Mouse (Mus musculus) hindbrain, embryonic 15.5 days (tissue): ENCODE data around the gene Crkl. TPM values are rescaled to one million over a fixed set of nuclear protein-coding genes. Genes with fewer than 3 reads are reported as not detected.
A peak's percentile ranks its signal among the peaks of the same experiment; 100 is the strongest.

Source experiments
- ATAC-seq: fragments of 200-750 bp; cut with Nextera tagmentation; 2 replicates; pipeline ENCODE4 v1.8.0; 2017; ENCODE audit warnings: low read depth, moderate number of reproducible peaks, moderate TSS enrichment; ENCODE audit not compliant: low FRiP score
- H3K27ac ChIP-seq: fragments of 300-500 bp; sonication (generic); replicated peaks from 2 replicates; pipeline ENCODE4 v1.5.1; 2015; ENCODE audit warnings: mild to moderate bottlenecking, inconsistent platforms
- H3K27me3 ChIP-seq: fragments of 300-500 bp; sonication (generic); 2 replicates; pipeline ENCODE4 v1.6.1; 2015; ENCODE audit warnings: control low read depth, inconsistent platforms
- H3K36me3 ChIP-seq: fragments of 300-500 bp; sonication (generic); 2 replicates; pipeline ENCODE4 v1.6.1; 2015; ENCODE audit warnings: control low read depth, inconsistent platforms
- H3K4me1 ChIP-seq: fragments of 300-500 bp; sonication (generic); replicated peaks from 2 replicates; pipeline ENCODE4 v1.6.1; 2015; ENCODE audit warnings: control low read depth, inconsistent platforms
- H3K4me2 ChIP-seq: fragments of 300-500 bp; sonication (generic); 2 replicates; pipeline ENCODE4 v1.6.1; 2015; ENCODE audit warnings: moderate library complexity, mild to moderate bottlenecking, inconsistent platforms
- H3K4me3 ChIP-seq: fragments of 300-500 bp; sonication (generic); 2 replicates; pipeline ENCODE4 v1.5.1; 2015; ENCODE audit warnings: mild to moderate bottlenecking, inconsistent platforms
- H3K9ac ChIP-seq: fragments of 300-500 bp; sonication (generic); 2 replicates; pipeline ENCODE4 v1.6.1; 2015; ENCODE audit warnings: inconsistent platforms
- H3K9me3 ChIP-seq: fragments of 300-500 bp; sonication (generic); 2 replicates; pipeline ENCODE4 v1.6.1; 2016; ENCODE audit warnings: control low read depth, inconsistent platforms
- WGBS: fragments of 180-500 bp; shearing (Covaris S2); methylation state at CpG from one replicate; pipeline ENCODE4 v1.1.7; 2015; 5-methylcytosine and 5-hydroxymethylcytosine counted together
- polyA plus RNA-seq: library from polyadenylated mRNA; unstranded; fragments of >200 nt; fragmentation: Nextera tagmentation; extraction: Ambion mirVana; gene quantifications from 2 replicates; pipeline ENCODE4 v1.2.1, GENCODE M21; 2015

The Crkl gene
- 79.6 and 85.2 TPM in 2 replicates for polyA plus RNA-seq

DNA sequence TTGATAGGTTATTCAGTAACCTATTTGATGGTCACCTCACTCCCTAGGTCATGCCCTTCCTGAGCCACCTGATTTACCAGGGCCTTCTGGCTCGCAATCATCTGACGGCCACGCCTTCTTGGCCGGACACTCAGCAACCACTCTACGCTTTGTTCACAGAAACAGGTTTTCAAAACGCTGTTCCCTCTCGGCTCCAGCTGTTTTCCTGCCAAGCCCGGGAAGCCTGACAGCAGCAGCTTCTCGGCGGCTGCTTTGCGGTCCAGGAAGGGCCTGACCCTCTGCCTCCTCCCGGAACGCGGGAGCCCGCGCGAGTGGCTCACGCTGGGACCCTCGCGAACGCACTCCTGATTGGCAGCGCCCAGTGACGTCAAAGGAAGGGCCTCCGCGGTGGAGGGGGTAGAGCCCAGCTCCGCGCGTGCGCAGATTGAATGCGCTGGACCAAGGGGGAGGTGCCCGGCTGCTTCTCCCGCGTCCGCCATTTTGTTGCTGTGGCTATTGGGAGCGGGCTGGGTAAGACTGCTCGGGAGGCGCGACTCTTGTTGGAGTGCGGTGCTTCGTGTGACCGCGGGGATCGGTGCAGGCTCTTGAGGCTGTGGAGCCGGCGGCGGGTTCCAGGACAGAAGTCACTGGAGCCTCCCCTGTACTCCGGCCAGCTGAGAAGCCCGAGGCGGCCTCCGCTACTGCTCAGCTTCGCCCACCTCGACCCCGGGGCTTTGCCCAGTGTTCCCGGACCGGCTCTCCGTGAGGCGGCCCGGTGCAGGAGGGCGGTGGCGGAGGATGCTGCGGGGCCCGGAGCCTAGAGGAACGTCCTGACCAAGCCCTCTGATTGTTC, at the start of gene Crkl:
Crkl (plus strand) TSS at position 447 of the 832 bp plus-strand sequence.
- peaks cover 30% of the 10 kb centered on the region for H3K4me1 ChIP-seq
- H3K36me3 ChIP-seq, result 0 out of 2 replicates have a peak, but pooled peaks cover 9% of the 10 kb centered on the region
- H3K9me3 ChIP-seq, result no peaks in the 10 kb centered on the region
- ATAC-seq, result peak; percentile 96
- 0% methylated on average over 63 of the region's 63 CpGs for WGBS
- H3K4me3 ChIP-seq, result peak within 1 kb of the TSS; percentile 73
- H3K27me3 ChIP-seq, result no peaks in the 10 kb centered on the region
- H3K9ac ChIP-seq, result peak within 1 kb of the TSS; percentile 82
- peak within 1 kb of the TSS; percentile 97 for H3K27ac ChIP-seq
- peak within 1 kb of the TSS; percentile 84 for H3K4me2 ChIP-seq

DNA sequence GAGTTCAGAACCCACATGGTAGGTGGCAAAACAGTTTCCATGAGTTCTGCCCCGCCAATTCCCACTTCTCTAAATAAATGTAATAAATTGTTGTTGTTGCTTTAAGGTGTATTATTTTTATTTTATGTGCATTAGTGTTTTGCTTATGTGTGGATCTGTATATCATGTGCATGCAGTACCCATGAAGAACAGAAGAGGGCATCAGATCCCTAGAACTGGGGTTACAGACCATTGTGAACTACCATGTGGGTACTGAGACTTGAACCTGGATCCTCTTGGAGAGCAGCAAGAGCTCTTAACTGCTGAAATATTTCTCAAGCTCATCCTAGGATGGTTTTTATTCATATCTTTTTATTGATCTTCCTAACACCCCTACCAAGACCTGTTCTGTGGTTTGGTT, 48.9 kb upstream of the Crkl start:
- Histone ChIP-seq H3K9ac (no peak overlapping the region), H3K27ac (no peak overlapping the region), H3K4me1 (peaks cover 35% of the 10 kb centered on the region), H3K36me3 (peaks cover 10% of the 10 kb centered on the region; the same call in 1 of the 2 replicates), H3K4me2 (no peak overlapping the region), H3K27me3 (no peaks in the 10 kb centered on the region), H3K9me3 (no peaks in the 10 kb centered on the region), H3K4me3 (no peak overlapping the region)
- WGBS, result 73% methylated on average over 1 of the region's 1 CpGs
- no peak for ATAC-seq

DNA sequence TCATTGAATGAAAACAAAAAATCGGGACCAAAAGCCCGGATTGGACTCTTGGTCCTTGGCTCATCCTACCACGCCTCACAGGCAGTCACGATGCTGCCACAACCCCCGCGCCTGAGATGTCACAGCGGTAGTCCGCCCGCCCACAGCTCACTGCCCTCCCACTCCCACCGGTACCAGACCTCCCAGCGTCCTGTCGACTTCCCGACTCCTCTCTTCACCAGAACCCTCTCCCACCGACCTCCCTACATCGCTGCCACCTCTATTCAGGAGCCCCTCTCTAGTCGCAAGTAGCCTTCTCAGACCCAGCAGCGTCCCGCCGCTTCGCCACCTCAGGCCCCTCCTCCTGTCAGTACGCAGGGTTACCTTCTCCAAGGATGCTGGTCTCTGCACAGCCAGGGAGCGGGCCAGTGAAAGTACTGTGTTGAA, 46.5 kb upstream of the Crkl start:
- H3K27me3 ChIP-seq, result no peaks in the 10 kb centered on the region
- peak overlapping the region; percentile 69 for H3K4me3 ChIP-seq
- H3K4me2 ChIP-seq, result peak overlapping the region; percentile 53
- WGBS, result 0% methylated on average over 22 of the region's 22 CpGs
- peaks cover 10% of the 10 kb centered on the region; the same call in 1 of the 2 replicates for H3K36me3 ChIP-seq
- no peaks in the 10 kb centered on the region for H3K9me3 ChIP-seq
- peak overlapping the region; percentile 87 for H3K27ac ChIP-seq
- ATAC-seq, result peak; percentile 88
- peaks cover 41% of the 10 kb centered on the region for H3K4me1 ChIP-seq
- peak overlapping the region; percentile 68 for H3K9ac ChIP-seq

DNA sequence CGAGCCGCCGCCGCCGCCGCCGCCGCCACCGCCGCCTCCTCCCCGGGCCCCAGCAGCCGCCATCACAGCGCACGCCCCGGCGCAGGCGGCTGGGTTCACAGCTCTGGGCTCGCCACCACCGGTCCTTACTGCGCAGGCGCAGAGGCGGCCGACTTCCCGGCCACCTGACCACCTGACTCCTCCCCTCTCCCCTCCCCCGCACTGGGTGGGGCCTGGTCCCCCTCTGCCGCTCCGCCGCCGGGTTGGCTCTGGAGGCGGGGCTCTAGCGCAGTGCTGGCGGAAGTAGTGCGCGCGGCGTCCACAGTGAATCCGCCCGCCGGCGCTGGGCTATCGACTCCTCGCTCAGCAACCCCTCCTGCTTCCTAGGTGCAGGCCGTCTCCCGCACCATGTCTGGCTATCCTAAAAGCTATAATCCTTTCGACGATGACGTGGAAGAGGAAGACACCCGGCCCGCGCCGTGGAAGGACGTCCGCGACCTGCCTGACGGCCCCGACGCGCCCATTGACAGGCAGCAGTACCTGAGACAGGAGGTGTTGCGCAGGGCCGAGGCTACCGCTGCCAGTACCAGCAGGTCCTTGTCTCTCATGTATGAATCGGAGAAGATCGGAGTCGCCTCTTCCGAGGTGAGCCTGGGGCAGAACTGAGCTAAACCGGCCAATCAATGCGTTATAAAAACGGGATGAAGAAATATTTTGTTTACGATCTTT, 45.9 kb upstream of the Crkl start, which contains the start of the genes Snap29 and Pi4ka:
Snap29 (plus strand) TSS at position 251 of the 708 bp plus-strand sequence.
Pi4ka (minus strand) TSS at position 579 of the 708 bp plus-strand sequence.
- H3K4me1 ChIP-seq, result peaks cover 41% of the 10 kb centered on the region
- 1% methylated on average over 66 of the region's 69 CpGs for WGBS

DNA sequence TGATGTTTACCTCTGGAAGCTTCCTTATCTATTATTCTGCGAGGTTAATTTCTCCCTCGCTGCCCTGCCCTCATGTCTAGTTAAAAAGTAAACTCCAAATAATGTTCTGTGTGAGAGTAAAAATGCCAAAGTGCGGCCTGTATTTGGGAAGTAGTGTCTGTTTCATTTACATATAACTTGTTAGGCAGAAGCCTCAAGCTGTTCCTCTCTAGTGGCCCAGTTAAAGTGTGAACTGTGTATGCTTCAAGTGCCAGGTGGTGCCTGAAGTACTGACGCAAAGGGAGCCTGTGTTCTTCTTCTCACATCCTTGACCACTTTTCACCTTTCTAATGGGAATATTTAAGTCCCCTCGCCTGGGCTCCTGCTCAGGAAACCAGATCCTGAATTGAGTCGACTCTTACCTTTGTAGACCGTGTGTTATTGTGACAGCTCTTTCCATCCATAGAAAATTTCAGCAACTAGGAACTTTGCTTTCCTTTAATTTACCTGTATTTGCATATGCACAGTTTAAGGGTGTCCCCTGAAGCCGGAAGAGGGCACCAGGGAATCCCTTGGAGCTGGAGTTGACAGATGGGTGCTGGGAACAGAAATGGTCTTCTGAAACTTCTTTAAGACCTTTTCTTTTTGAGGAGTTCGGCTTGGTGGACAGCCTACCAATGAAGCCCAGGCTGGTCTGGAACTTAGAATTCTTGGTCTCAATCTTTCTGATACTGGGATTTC, 45.1 kb upstream of the Crkl start:
- Histone ChIP-seq H3K4me2 (peak overlapping the region; percentile 63), H3K9ac (peak overlapping the region; percentile 72), H3K36me3 (peaks cover 10% of the 10 kb centered on the region; the same call in 1 of the 2 replicates), H3K9me3 (no peaks in the 10 kb centered on the region), H3K4me3 (peak overlapping the region; percentile 69), H3K27me3 (no peaks in the 10 kb centered on the region), H3K4me1 (peaks cover 37% of the 10 kb centered on the region), H3K27ac (peak overlapping the region; percentile 85; the same call in 1 of the 2 replicates)
- ATAC-seq, result no peak
- 40% methylated on average over 9 of the region's 9 CpGs for WGBS

More for the DNA sequence above, 45.9 kb upstream of the Crkl start, which contains the start of the genes Snap29 and Pi4ka:
- H3K36me3 ChIP-seq, result peaks cover 10% of the 10 kb centered on the region; the same call in 1 of the 2 replicates
- H3K9ac ChIP-seq, result peak within 1 kb of the TSS; percentile 72
- no peaks in the 10 kb centered on the region for H3K27me3 ChIP-seq
- peak within 1 kb of the TSS; percentile 63 for H3K4me2 ChIP-seq
- H3K27ac ChIP-seq, result peak within 1 kb of the TSS; percentile 87
- peak within 1 kb of the TSS; percentile 69 for H3K4me3 ChIP-seq
- no peaks in the 10 kb centered on the region for H3K9me3 ChIP-seq
- ATAC-seq, result peak; percentile 98

DNA sequence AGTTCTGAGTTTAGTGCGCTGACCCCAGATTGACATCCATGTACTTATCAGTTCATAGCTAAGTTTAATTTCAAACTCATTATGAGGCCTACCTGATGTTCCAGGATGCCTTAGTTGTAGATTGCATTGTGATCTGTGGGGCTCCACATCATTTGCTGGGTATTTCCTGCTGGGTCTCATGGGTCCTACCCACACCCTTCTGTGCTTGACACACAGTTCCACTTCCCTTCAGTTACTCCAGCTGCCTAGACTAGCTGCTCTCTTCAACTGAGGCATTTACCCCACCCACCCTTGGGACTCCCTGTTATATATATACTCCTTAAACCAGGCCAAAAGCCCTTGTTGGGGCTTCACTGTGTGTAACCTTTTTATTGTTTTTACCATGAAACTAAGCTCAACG, 42.7 kb upstream of the Crkl start:
- no peak overlapping the region for H3K4me2 ChIP-seq
- no peak overlapping the region for H3K9ac ChIP-seq
- ATAC-seq, result no peak
- no peaks in the 10 kb centered on the region for H3K36me3 ChIP-seq
- WGBS, result 89% methylated on average over 2 of the region's 2 CpGs
- H3K27me3 ChIP-seq, result no peaks in the 10 kb centered on the region
- H3K4me3 ChIP-seq, result no peak overlapping the region
- no peak overlapping the region for H3K27ac ChIP-seq
- H3K4me1 ChIP-seq, result peaks cover 32% of the 10 kb centered on the region
- no peaks in the 10 kb centered on the region for H3K9me3 ChIP-seq

DNA sequence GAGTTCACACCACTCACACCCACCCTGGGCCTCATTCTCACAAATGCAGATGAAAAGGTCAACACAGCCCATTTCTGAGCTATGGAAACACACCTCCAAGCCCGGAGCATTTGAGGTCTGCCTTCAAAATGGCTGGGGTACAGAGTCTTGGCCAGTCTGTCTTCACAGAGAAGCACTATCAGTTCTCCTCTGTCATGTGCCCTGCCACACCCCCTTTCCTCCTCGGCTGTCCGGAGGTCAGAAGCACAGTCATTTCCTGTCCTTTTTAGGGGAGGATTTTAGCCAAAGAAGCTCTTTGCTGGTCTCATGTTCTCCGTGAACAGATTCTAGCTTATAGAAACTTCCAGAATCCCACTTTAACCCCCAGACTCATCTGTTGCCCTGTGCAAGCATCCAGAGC, 41.6 kb upstream of the Crkl start:
- H3K9me3 ChIP-seq, result no peaks in the 10 kb centered on the region
- 74% methylated on average over 4 of the region's 4 CpGs for WGBS
- ATAC-seq, result no peak
- H3K4me3 ChIP-seq, result no peak overlapping the region
- H3K36me3 ChIP-seq, result no peaks in the 10 kb centered on the region
- no peak overlapping the region for H3K4me2 ChIP-seq
- no peak overlapping the region for H3K9ac ChIP-seq
- H3K27ac ChIP-seq, result no peak overlapping the region
- peaks cover 22% of the 10 kb centered on the region for H3K4me1 ChIP-seq
- H3K27me3 ChIP-seq, result no peaks in the 10 kb centered on the region

DNA sequence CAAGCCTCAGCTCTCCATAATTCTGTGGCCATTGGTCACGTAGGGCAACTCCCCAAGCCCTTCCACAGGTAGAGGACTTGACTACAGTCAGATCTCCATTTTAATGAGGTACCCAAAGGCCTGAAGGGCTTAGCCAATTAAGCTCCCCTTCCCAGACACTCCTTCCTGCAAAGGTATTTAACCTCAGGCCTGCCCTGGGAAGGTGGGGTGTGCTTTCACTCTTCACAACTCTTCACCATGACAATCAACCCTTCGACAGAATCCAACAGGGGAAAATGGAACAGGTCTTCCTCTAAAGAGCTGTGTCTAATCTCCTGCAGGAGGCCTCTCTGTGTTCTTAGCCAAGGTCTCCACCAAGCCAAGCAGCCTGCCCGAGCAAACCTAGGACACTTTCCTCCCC, 28.8 kb upstream of the Crkl start:
- H3K4me1 ChIP-seq, result no peaks in the 10 kb centered on the region
- no peak for ATAC-seq
- H3K4me2 ChIP-seq, result no peak overlapping the region
- H3K9me3 ChIP-seq, result no peaks in the 10 kb centered on the region
- H3K9ac ChIP-seq, result no peak overlapping the region
- peaks cover 58% of the 10 kb centered on the region for H3K36me3 ChIP-seq
- H3K27ac ChIP-seq, result no peak overlapping the region
- 78% methylated on average over 3 of the region's 3 CpGs for WGBS
- H3K27me3 ChIP-seq, result no peaks in the 10 kb centered on the region
- H3K4me3 ChIP-seq, result no peak overlapping the region

DNA sequence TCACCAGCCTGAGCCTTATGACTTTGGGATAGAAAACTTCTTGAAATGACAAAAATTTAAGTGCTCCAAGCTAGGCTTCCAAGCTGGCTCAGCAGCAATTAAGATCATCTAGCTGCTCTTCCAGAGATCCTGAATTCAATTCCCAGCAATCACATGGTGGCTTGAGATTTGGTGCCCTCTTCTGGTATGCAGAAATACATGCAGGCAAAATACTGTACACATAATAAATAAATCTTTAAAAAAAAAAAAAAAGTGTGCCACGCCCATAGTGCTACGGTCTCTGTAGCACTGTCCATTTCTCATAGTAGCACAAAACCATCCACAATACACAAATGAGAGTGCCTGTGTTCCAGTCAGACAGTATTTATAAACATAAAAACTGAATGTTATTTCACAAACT, 19.2 kb upstream of the Crkl start:
- H3K27me3 ChIP-seq, result no peaks in the 10 kb centered on the region
- H3K4me3 ChIP-seq, result no peak overlapping the region
- no peaks in the 10 kb centered on the region for H3K9me3 ChIP-seq
- 85% methylated on average over 2 of the region's 2 CpGs for WGBS
- ATAC-seq, result no peak
- H3K4me1 ChIP-seq, result no peaks in the 10 kb centered on the region
- no peak overlapping the region for H3K27ac ChIP-seq
- H3K36me3 ChIP-seq, result peaks cover 32% of the 10 kb centered on the region
- no peak overlapping the region for H3K4me2 ChIP-seq
- H3K9ac ChIP-seq, result no peak overlapping the region

DNA sequence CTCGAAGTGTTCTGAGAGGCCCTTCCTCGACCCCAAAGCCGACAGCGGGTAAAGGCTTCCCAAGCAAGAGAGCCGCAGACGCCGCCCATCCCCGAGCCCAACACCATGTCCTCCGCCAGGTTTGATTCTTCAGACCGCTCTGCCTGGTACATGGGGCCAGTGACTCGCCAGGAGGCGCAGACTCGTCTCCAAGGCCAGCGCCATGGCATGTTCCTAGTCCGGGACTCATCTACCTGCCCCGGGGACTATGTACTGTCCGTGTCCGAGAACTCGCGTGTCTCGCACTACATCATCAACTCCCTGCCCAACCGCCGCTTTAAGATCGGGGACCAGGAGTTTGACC, 557 bp downstream of the Crkl start:
- under 1% methylated on average over 24 of the region's 24 CpGs for WGBS
- Histone ChIP-seq H3K4me1 (peaks cover 36% of the 10 kb centered on the region), H3K9me3 (no peaks in the 10 kb centered on the region), H3K4me3 (peak overlapping the region; percentile 73), H3K36me3 (peaks cover 13% of the 10 kb centered on the region; the same call in 1 of the 2 replicates), H3K9ac (peak overlapping the region; percentile 82), H3K4me2 (peak overlapping the region; percentile 84), H3K27me3 (no peaks in the 10 kb centered on the region), H3K27ac (peak overlapping the region; percentile 97)
- ATAC-seq, result peak; percentile 47

DNA sequence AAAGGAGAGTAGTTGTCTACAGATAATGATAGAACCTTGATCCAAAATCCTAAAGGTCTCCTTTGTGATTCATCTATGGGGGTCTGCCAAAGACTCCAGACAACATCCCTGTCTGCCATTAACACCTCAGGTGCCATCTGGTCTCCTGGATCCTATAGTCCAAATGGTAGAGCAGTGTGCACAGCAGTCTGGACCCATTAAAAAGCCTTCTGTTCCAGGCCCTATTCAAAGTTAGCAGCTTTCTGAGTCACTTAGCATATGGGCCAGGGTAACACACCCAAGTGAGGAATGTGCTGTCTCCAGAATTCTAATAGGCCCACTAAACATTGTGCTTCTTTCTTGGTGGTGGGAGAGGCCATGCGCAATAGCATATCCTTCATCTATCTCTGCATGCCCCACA, 5.1 kb downstream of the Crkl start:
- Histone ChIP-seq H3K27me3 (no peaks in the 10 kb centered on the region), H3K4me2 (no peak overlapping the region), H3K36me3 (peaks cover 22% of the 10 kb centered on the region; the same call in 1 of the 2 replicates), H3K9ac (no peak overlapping the region), H3K4me3 (no peak overlapping the region), H3K4me1 (peaks cover 39% of the 10 kb centered on the region), H3K27ac (no peak overlapping the region), H3K9me3 (no peaks in the 10 kb centered on the region)
- WGBS, result 100% methylated on average over 1 of the region's 1 CpGs
- no peak for ATAC-seq
